In the genomic region with DNA sequence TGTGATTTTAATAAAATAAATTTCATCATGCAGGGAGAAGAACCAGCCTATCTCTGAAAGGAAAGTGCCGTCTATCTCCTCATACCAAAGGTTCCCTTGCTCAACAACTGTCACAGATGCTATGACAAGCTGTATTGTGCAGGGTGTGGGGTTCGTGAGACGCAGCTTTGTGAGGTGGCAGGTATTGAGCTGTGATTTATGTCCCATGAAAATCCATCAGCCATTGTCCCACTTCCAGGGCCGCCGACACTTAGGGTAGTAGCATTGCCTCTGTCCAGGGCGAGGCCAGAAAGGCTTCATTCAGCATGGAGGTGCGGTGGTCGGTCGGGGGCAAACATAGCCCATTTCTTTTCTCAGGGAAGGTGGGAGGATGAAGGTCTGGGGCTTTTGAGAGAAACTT, we compare ENCODE assay signal across 21 mouse cellular contexts.
A peak's percentile ranks its signal among the peaks of the same experiment; 100 is the strongest.
DNase-seq lines count a peak whose midpoint lies in the region; ATAC-seq and TF ChIP-seq lines count a peak whose summit lies in the region.
"Had no signal": no experiment of that assay in that cellular context is flagged by ENCODE, and none has a peak within 500 bp of the region (broad histone marks: within the 10 kb centered on the region; RNA-seq: fewer than 3 reads in every experiment).

No protein-coding gene starts in this region.

- peaks cover 31% of the 10 kb centered on the region for H3K4me1 ChIP-seq in neural tube, embryonic 14.5 days (ENCODE audit: control insufficient read depth, insufficient read depth, low read length)

- H3K27ac ChIP-seq in layer of hippocampus, adult 2 months = peak overlapping the region; percentile 21; the same call in 1 of the 2 replicates
- H3K27ac ChIP-seq in neural tube, embryonic 14.5 days (ENCODE audit: low read depth, low read length) = no peak overlapping the region
- H3K27ac ChIP-seq: embryonic facial prominence, embryonic 12.5 days; forebrain, embryonic 15.5 days; heart, embryonic 10.5 days had no signal

- no peak overlapping the region for H3K9ac ChIP-seq in neural tube, embryonic 14.5 days (replicated peaks; ENCODE audit: low read depth, low read length)
- H3K9ac ChIP-seq: embryonic facial prominence, embryonic 12.5 days; forebrain, embryonic 15.5 days had no signal

- no peak overlapping the region for H3K4me2 ChIP-seq in neural tube, embryonic 14.5 days (ENCODE audit: low read depth, low read length)
- H3K4me2 ChIP-seq: embryonic facial prominence, embryonic 12.5 days; forebrain, embryonic 15.5 days had no signal

- no peaks in the 10 kb centered on the region for H3K9me3 ChIP-seq in neural tube, embryonic 14.5 days (ENCODE audit: control insufficient read depth, low read length)
- H3K9me3 ChIP-seq: embryonic facial prominence, embryonic 12.5 days; forebrain, embryonic 15.5 days; G1E; heart, embryonic 10.5 days had no signal

- peak; percentile 52 for DNase-seq in embryo, embryonic 10 days (ENCODE audit: low spot score)
- no peak for DNase-seq in embryo, embryonic 9.5 days (ENCODE audit: extremely low spot score)
- DNase-seq in layer of hippocampus, adult 2 months (ENCODE audit: low spot score in 2 of 2) = no peak
- no peak for DNase-seq in layer of hippocampus, adult 9-10 months (ENCODE audit: low spot score)
- peak; percentile 27 for DNase-seq in embryo, embryonic 11.5 days (ENCODE audit: low read depth, low spot score)
- DNase-seq in thymus, postnatal 25 days = no peak
- DNase-seq: adrenal gland, postnatal 10 days; B cell, adult 2 months; cerebellum, adult 11 months; cerebellum, adult 8-10 months; cerebellum, postnatal 14 days; gastrocnemius, postnatal 36 days; heart, adult 18-20 months; heart, postnatal 10 days; heart, postnatal 4 days had no signal

- H3K27me3 ChIP-seq in neural tube, embryonic 14.5 days (ENCODE audit: control insufficient read depth, insufficient read depth, low read length) = no peaks in the 10 kb centered on the region
- H3K27me3 ChIP-seq: embryonic facial prominence, embryonic 12.5 days; forebrain, embryonic 15.5 days had no signal

- ATAC-seq in neural tube, embryonic 14.5 days (ENCODE audit: low read depth) = peak; percentile 39; the same call in 1 of the 2 replicates
- ATAC-seq: CD4-positive, CD25-positive, alpha-beta regulatory T cell, adult 4 months; forebrain, embryonic 15.5 days had no signal

- no peak overlapping the region for H3K4me3 ChIP-seq in layer of hippocampus, adult 2 months
- no peak overlapping the region for H3K4me3 ChIP-seq in neural tube, embryonic 14.5 days (ENCODE audit: low read depth, low read length)
- H3K4me3 ChIP-seq: embryonic facial prominence, embryonic 12.5 days; forebrain, embryonic 15.5 days; heart, embryonic 10.5 days had no signal

- no peak for TF ChIP-seq CTCF in layer of hippocampus, adult 2 months (conservative IDR thresholded peaks at IDR 0.05)

- H3K36me3 ChIP-seq in neural tube, embryonic 14.5 days (ENCODE audit: control insufficient read depth, insufficient read depth, low read length) = no peaks in the 10 kb centered on the region
- H3K36me3 ChIP-seq: embryonic facial prominence, embryonic 12.5 days; forebrain, embryonic 15.5 days; G1E; heart, embryonic 10.5 days had no signal

- 16% methylated on average over 9 of the region's 9 CpGs for WGBS in neural tube, embryonic 14.5 days

Comparison
In these comparisons a context has a peak if more than half of its experiments do, and no peak if none do; other contexts are left out.
1. DNase-seq: peak in embryo, embryonic 10 days (single experiment) and embryo, embryonic 11.5 days (single experiment); none in embryo, embryonic 9.5 days (single experiment), layer of hippocampus, adult 2 months (0 of 2), layer of hippocampus, adult 9-10 months (single experiment) and thymus, postnatal 25 days (single experiment).